Mouse (Mus musculus): ENCODE data around the gene Fam92b. TPM values are rescaled to one million over a fixed set of nuclear protein-coding genes. Genes with fewer than 3 reads are reported as not detected.

The Fam92b gene
- polyA plus RNA-seq, 1 experiment from 2014 or later: 1.5 TPM

GRCm38 (mm10) chr8:120213939-120214338, 36.7 kb upstream of the Fam92b start:
- DNase-seq (ENCODE audit: low spot score): no peak
- 73% methylated on average over 5 of the region's 5 CpGs for WGBS
- Histone ChIP-seq H3K4me1 (ENCODE audit: control insufficient read depth, insufficient read depth, low read length) (peaks cover 15% of the 10 kb centered on the region), H3K9ac (replicated peaks; ENCODE audit: low read length) (no peak overlapping the region), H3K27ac (replicated peaks; ENCODE audit: low read depth, low read length) (no peak overlapping the region), H3K4me2 (ENCODE audit: low read depth, low read length) (no peak overlapping the region), H3K36me3 (replicated peaks; ENCODE audit: control insufficient read depth, insufficient read depth, low read depth, low read length) (no peaks in the 10 kb centered on the region), H3K27me3 (ENCODE audit: control insufficient read depth, insufficient read depth, low read length) (no peaks in the 10 kb centered on the region), H3K9me3 (replicated peaks; ENCODE audit: control insufficient read depth, low read length) (no peaks in the 10 kb centered on the region), H3K4me3 (ENCODE audit: low read depth, low read length) (no peak overlapping the region)
- ATAC-seq (replicated peaks; ENCODE audit: insufficient number of reproducible peaks, low FRiP score, low TSS enrichment, low read depth): no peak

- ATAC-seq (replicated peaks; ENCODE audit: insufficient number of reproducible peaks, low FRiP score, low TSS enrichment, low read depth) (no peak), DNase-seq (ENCODE audit: low spot score) (no peak)
- Histone ChIP-seq H3K27ac (replicated peaks; ENCODE audit: low read depth, low read length) (no peak overlapping the region), H3K9me3 (replicated peaks; ENCODE audit: control insufficient read depth, low read length) (no peaks in the 10 kb centered on the region), H3K4me3 (ENCODE audit: low read depth, low read length) (no peak overlapping the region), H3K36me3 (replicated peaks; ENCODE audit: control insufficient read depth, insufficient read depth, low read depth, low read length) (no peaks in the 10 kb centered on the region), H3K4me1 (ENCODE audit: control insufficient read depth, insufficient read depth, low read length) (peaks cover 15% of the 10 kb centered on the region), H3K9ac (replicated peaks; ENCODE audit: low read length) (no peak overlapping the region), H3K4me2 (ENCODE audit: low read depth, low read length) (no peak overlapping the region), H3K27me3 (ENCODE audit: control insufficient read depth, insufficient read depth, low read length) (no peaks in the 10 kb centered on the region)
- 92% methylated on average over 3 of the region's 3 CpGs for WGBS
These were observed 36.0 kb upstream of the Fam92b start for GRCm38 (mm10) chr8:120213229-120213628.

- WGBS: 83% methylated on average over 7 of the region's 7 CpGs
- Histone ChIP-seq H3K4me3 (ENCODE audit: low read depth, low read length) (no peak overlapping the region), H3K27ac (replicated peaks; ENCODE audit: low read depth, low read length) (no peak overlapping the region), H3K4me2 (ENCODE audit: low read depth, low read length) (no peak overlapping the region), H3K9ac (replicated peaks; ENCODE audit: low read length) (no peak overlapping the region), H3K36me3 (replicated peaks; ENCODE audit: control insufficient read depth, insufficient read depth, low read depth, low read length) (no peaks in the 10 kb centered on the region), H3K4me1 (ENCODE audit: control insufficient read depth, insufficient read depth, low read length) (peaks cover 14% of the 10 kb centered on the region), H3K9me3 (replicated peaks; ENCODE audit: control insufficient read depth, low read length) (no peaks in the 10 kb centered on the region), H3K27me3 (ENCODE audit: control insufficient read depth, insufficient read depth, low read length) (no peaks in the 10 kb centered on the region)
- ATAC-seq (replicated peaks; ENCODE audit: insufficient number of reproducible peaks, low FRiP score, low TSS enrichment, low read depth) (no peak), DNase-seq (ENCODE audit: low spot score) (no peak)
These were observed 35.3 kb upstream of the Fam92b start for GRCm38 (mm10) chr8:120212596-120212995.

GRCm38 (mm10) chr8:120211345-120211744, 34.1 kb upstream of the Fam92b start:
- Histone ChIP-seq H3K27me3 (ENCODE audit: control insufficient read depth, insufficient read depth, low read length) (no peaks in the 10 kb centered on the region), H3K4me1 (ENCODE audit: control insufficient read depth, insufficient read depth, low read length) (peaks cover 8% of the 10 kb centered on the region), H3K9me3 (replicated peaks; ENCODE audit: control insufficient read depth, low read length) (no peaks in the 10 kb centered on the region), H3K9ac (replicated peaks; ENCODE audit: low read length) (no peak overlapping the region), H3K27ac (replicated peaks; ENCODE audit: low read depth, low read length) (no peak overlapping the region), H3K4me2 (ENCODE audit: low read depth, low read length) (no peak overlapping the region), H3K36me3 (replicated peaks; ENCODE audit: control insufficient read depth, insufficient read depth, low read depth, low read length) (no peaks in the 10 kb centered on the region), H3K4me3 (ENCODE audit: low read depth, low read length) (no peak overlapping the region)
- 6% methylated on average over 4 of the region's 4 CpGs for WGBS
- peak; percentile 54 for DNase-seq (ENCODE audit: low spot score)
- ATAC-seq (replicated peaks; ENCODE audit: insufficient number of reproducible peaks, low FRiP score, low TSS enrichment, low read depth): no peak

GRCm38 (mm10) chr8:120208113-120208512, 30.8 kb upstream of the Fam92b start:
- no peaks in the 10 kb centered on the region for H3K27me3 ChIP-seq (ENCODE audit: control insufficient read depth, insufficient read depth, low read length)
- 59% methylated on average over 11 of the region's 11 CpGs for WGBS
- no peak overlapping the region for H3K4me3 ChIP-seq (ENCODE audit: low read depth, low read length)
- no peak overlapping the region for H3K4me2 ChIP-seq (ENCODE audit: low read depth, low read length)
- no peaks in the 10 kb centered on the region for H3K9me3 ChIP-seq (replicated peaks; ENCODE audit: control insufficient read depth, low read length)
- DNase-seq (ENCODE audit: low spot score): no peak
- 0 out of 2 replicates have a peak overlapping the region, but pooled peaks have one; percentile 22 for H3K9ac ChIP-seq (replicated peaks; ENCODE audit: low read length)
- no peaks in the 10 kb centered on the region for H3K36me3 ChIP-seq (replicated peaks; ENCODE audit: control insufficient read depth, insufficient read depth, low read depth, low read length)
- no peak overlapping the region for H3K27ac ChIP-seq (replicated peaks; ENCODE audit: low read depth, low read length)
- H3K4me1 ChIP-seq (ENCODE audit: control insufficient read depth, insufficient read depth, low read length): peaks cover 3% of the 10 kb centered on the region
- no peak for ATAC-seq (replicated peaks; ENCODE audit: insufficient number of reproducible peaks, low FRiP score, low TSS enrichment, low read depth)

GRCm38 (mm10) chr8:120207364-120207763, 30.1 kb upstream of the Fam92b start:
- no peak for ATAC-seq (replicated peaks; ENCODE audit: insufficient number of reproducible peaks, low FRiP score, low TSS enrichment, low read depth)
- Histone ChIP-seq H3K27me3 (ENCODE audit: control insufficient read depth, insufficient read depth, low read length) (no peaks in the 10 kb centered on the region), H3K4me3 (ENCODE audit: low read depth, low read length) (no peak overlapping the region), H3K9me3 (replicated peaks; ENCODE audit: control insufficient read depth, low read length) (no peaks in the 10 kb centered on the region), H3K27ac (replicated peaks; ENCODE audit: low read depth, low read length) (no peak overlapping the region), H3K4me2 (ENCODE audit: low read depth, low read length) (no peak overlapping the region), H3K9ac (replicated peaks; ENCODE audit: low read length) (no peak overlapping the region), H3K36me3 (replicated peaks; ENCODE audit: control insufficient read depth, insufficient read depth, low read depth, low read length) (no peaks in the 10 kb centered on the region), H3K4me1 (ENCODE audit: control insufficient read depth, insufficient read depth, low read length) (peaks cover 3% of the 10 kb centered on the region)
- 90% methylated on average over 8 of the region's 8 CpGs for WGBS
- no peak for DNase-seq (ENCODE audit: low spot score)

GRCm38 (mm10) chr8:120205916-120206315, 28.6 kb upstream of the Fam92b start:
- H3K27me3 ChIP-seq (ENCODE audit: control insufficient read depth, insufficient read depth, low read length): no peaks in the 10 kb centered on the region
- no peak overlapping the region for H3K4me2 ChIP-seq (ENCODE audit: low read depth, low read length)
- no peak overlapping the region for H3K4me3 ChIP-seq (ENCODE audit: low read depth, low read length)
- ATAC-seq (replicated peaks; ENCODE audit: insufficient number of reproducible peaks, low FRiP score, low TSS enrichment, low read depth) (no peak), DNase-seq (ENCODE audit: low spot score) (no peak)
- H3K9me3 ChIP-seq (replicated peaks; ENCODE audit: control insufficient read depth, low read length): no peaks in the 10 kb centered on the region
- WGBS: 85% methylated on average over 9 of the region's 9 CpGs
- H3K36me3 ChIP-seq (replicated peaks; ENCODE audit: control insufficient read depth, insufficient read depth, low read depth, low read length): no peaks in the 10 kb centered on the region
- no peak overlapping the region for H3K27ac ChIP-seq (replicated peaks; ENCODE audit: low read depth, low read length)
- no peak overlapping the region for H3K9ac ChIP-seq (replicated peaks; ENCODE audit: low read length)
- H3K4me1 ChIP-seq (ENCODE audit: control insufficient read depth, insufficient read depth, low read length): peaks cover 3% of the 10 kb centered on the region

- Histone ChIP-seq H3K4me3 (ENCODE audit: low read depth, low read length) (no peak overlapping the region), H3K9me3 (replicated peaks; ENCODE audit: control insufficient read depth, low read length) (no peaks in the 10 kb centered on the region), H3K36me3 (replicated peaks; ENCODE audit: control insufficient read depth, insufficient read depth, low read depth, low read length) (no peaks in the 10 kb centered on the region), H3K4me2 (ENCODE audit: low read depth, low read length) (no peak overlapping the region), H3K27ac (replicated peaks; ENCODE audit: low read depth, low read length) (no peak overlapping the region), H3K27me3 (ENCODE audit: control insufficient read depth, insufficient read depth, low read length) (no peaks in the 10 kb centered on the region), H3K9ac (replicated peaks; ENCODE audit: low read length) (no peak overlapping the region), H3K4me1 (ENCODE audit: control insufficient read depth, insufficient read depth, low read length) (peaks cover 3% of the 10 kb centered on the region)
- DNase-seq (ENCODE audit: low spot score) (no peak), ATAC-seq (replicated peaks; ENCODE audit: insufficient number of reproducible peaks, low FRiP score, low TSS enrichment, low read depth) (no peak)
- WGBS: 72% methylated on average over 7 of the region's 7 CpGs
These were observed 27.6 kb upstream of the Fam92b start for GRCm38 (mm10) chr8:120204736-120205360.
